Mouse (Mus musculus) gonadal fat pad, adult 2 months (tissue): ENCODE measurements around the gene Scaf1. TPM values are rescaled to one million over a fixed set of nuclear protein-coding genes. Genes with fewer than 3 reads are reported as not detected.

Experiments
- DNase-seq: peaks from one replicate; pipeline ENCODE4 v3.0.0-alpha.2; 2012; ENCODE audit warnings: low read depth
- polyA plus RNA-seq: library from polyadenylated mRNA; depleted of rRNA; stranded (reverse); fragments of >200 nt; gene quantifications from 2 replicates; pipeline ENCODE4 v1.2.3, GENCODE M21; 2012

Gene Scaf1
- polyA plus RNA-seq, 1 experiment, result 48.9 TPM

DNA sequence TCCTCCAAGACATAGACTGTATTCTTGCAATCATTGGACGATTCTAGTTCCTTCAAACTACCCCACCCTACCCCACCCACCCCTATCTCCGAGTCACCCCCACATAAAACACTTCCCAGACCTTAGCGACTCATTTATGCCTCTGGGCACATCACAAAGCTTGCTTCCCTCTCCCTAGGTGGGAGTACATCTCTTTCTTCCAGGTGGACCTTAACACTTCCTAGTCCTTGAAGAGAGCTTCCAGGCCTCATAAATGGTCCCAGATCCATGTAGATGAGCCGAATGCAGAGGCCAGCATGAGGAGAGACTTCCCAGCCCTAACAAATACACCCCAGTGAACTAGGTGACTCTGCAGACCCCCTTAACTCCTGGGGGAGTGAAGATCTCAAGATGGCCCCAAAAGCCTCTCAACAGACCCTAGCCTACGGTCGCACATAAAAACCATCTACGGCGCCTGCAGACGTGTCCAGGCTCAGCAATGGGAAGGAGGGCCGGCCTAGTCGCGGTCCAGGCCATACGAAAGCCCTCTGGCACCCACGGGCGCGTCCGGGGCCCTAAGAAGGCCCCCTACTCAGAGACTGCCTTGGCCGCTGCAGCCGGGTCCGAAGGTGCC is 713 bp downstream of the Scaf1 start:
- no peak for DNase-seq

DNA sequence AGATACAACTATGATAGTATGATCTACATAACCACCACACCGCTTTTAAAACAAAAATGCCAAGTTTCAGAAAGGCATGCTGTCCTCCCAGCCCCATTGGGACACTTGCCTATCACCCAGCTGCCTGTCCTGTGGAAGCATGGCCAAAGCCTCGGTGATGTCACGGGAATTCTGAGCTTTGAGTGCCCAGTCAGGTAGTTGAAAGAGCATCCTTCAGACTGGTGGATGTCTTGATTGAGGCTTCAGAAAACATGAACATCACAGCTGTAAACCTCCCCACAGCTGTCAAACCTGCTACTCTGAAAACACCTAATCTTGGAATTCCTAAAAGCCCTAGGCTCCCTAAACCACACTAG is 2.1 kb downstream of the Scaf1 start:
- no peak for DNase-seq

DNA sequence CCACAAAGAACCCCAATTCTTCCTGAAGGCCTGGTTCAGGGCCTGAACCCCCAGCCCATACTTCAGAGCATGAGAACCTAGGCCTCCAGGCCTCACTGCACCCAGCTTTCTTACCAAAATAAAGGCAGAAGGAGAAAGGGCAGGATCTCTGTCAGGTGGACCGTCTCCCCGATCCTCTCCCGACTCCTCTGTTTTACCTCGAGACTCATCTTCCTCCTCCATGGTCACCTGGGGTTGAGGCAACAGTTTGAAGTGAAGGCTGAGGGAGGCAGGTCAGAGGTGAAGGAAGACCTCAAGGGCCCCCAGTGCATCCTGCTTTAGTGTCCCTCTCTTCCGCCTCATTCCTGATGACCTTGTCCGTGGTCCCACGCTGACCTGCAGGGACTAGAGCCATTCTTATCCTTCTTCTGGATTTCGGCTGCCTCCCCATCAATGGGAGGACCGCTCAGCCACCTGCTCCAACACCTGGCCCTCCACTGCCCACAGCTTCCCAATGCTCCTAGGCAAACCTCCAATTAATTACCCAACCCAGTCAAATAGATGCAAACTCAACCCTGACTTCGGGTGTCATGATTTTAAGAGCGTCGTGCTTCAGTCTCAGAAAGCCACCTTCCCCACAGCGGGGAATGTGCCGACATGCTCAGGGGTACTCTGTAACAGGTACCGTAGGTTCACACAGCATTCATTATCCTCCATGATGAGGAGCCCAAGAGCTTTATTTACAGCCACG is 2.6 kb downstream of the Scaf1 start:
- DNase-seq, result no peak

DNA sequence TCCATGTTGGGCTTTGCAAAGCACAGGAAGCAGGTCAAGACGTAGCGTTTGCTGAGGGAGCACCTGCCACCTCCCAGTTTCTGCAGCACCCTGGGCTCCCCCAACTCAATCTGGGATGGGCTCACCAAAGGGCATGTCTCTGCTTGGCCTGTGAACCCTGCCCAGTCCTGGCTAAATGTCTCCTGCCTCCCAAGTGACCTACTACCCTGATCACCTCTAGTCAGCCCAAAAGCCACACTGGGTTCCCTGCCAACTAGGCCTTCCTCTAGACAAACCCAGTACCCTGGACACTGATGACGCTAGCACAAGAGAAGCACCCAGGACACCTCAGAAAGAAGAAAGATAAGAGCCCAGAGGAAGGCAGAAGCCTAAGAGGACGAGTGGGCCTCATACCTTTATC is 3.3 kb downstream of the Scaf1 start:
- DNase-seq, result no peak

DNA sequence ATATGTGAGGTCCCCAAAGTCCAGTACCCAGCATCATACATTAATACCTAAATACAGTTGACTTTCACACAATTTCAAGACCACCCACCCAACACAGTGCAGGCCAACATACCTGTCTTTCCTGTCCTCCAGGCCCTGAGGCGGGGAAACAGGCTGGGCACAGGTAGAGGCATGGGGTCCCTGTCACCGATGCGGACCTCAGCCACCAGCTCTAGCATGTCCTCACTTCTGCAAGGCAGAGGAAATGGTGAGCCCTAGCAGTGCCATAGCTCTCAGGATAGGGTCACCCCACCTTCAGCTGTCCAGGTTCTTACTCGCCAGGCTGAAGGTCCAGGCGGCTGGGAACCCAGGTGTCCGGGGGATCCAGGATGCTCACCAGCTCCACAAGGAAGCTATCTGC is 4.2 kb downstream of the Scaf1 start:
- no peak for DNase-seq

DNA sequence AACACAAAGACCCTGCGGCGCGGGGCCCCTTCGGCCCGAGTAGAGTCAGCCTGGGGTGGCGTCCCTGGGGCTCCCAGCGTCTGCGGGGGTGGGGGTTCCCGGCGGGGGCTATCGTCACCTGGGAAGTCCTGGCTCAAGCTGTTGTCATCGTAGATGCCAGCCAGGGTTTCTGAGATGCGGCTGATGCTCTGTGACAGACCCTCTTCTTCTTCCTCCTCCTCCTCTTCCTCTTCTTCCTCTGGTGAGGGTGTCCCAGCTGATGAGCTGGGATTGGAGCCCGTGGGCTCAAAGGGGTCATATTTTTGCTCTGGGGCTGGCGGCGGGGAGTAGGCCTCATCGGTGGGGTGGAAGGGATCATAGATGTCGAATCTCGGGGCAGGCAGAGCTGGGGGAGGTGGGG is 7.8 kb downstream of the Scaf1 start:
- DNase-seq, result no peak

DNA sequence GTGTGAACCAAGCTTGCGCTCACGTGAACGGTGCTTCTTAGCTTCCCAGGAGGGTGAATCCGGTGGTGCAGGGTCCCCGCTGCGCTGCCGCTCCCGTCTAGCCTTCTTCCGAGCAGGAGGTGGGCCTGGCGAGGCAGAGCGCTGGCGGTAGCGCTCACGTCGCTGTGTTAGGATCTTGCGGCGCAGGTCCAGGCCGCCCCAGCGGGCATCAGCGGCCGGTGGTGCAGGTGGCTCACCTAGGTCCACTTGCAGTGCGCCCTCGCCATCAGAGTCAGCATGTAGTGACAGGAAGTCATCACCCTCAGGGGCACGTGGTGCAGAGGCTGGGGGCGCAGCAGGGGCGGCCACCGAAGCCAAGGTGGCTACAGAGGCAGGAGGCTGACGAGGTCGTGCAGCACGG is 8.3 kb downstream of the Scaf1 start:
- DNase-seq, result no peak

DNA sequence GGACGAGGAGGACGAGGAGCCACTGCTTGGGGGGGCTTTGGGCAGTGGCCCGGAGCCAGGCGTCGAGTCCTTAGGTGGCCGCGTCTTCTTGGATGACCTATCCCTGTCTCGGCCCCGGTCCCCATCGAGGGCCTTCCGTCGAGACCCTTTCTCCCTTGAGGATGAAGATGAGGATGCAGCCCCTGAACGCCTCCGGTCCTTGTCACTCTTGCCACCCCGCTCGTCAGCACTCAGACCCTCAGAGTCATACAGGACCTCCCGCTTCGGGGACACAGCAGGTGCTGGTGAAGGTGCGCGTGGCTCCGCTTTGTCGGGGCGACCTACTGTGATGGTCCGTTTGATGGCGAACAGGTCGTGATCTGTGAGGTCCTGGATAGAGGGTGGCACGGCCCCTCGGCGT is 9.0 kb downstream of the Scaf1 start:
- no peak for DNase-seq

DNA sequence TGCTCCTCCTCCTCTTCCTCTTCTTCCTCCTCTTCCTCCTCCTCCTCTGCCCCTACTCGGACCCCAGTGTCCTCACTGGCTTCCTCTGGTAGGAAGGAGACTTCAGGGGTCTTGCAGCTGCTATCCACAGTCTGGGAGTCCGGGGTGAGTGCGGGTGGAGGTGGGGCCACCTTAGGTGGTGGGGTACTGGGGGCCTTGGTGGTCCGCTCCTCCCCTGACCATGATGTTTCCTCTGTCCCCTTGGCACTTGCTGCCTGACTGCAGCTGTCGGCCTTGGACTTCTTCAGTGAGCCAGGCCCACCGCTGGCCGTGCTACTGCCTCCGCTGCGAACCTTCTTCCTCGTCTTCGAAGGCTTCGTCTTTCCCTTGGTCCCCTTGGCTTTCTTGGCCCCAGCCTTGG is 9.7 kb downstream of the Scaf1 start:
- no peak for DNase-seq

DNA sequence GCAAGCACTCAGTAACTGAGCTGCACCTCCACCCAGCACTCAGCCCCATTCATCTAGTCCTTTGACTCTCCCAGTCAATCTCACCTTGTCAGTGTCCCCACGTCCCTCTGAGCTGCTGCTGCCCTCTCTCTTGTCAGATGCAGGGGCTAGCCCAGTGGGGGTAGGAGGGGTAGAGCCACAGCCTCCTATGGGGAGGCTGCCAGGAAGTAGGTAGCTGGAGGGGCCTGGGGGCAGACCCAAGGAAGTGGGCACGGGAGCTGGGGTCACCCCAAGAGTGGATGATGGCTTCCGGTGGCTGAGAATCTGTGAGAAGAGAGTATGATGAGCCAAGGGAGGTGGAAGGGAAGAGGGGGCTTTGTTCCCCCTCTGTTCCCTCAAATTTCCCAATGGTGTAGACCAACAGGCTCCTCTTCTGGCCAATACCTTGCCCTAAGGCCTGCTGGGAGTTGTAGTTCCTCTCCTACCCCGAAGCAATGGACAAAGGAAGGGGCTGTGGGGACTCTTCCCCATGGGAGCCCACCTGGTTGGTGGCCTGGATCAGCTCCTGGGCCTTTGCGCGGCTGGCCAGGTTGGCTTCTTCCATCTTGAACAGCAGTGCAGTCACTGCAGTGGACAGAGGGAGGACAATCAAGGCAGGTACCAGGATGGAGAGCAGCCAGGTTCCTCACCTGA is 10.7 kb downstream of the Scaf1 start:
- DNase-seq, result no peak

DNA sequence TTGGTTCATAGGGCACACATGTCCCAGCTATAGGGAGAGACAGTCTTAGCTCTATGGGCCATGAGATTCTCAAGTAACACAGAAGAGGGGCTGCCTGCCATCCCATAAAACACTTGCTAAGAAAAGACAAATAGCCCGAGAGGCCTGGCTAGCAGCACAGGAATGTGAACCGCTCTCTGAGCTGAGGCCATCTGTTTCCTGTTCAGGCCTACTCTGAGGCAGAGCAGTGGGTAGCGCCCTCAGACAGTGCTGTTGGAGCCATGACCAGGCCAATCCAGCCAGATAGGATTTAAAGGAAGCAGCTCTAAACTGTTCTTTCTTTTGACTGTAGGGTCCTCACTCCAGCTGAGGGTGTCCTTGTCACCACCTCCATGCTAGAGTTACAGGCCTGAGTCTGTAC is 11.6 kb downstream of the Scaf1 start:
- no peak for DNase-seq

DNA sequence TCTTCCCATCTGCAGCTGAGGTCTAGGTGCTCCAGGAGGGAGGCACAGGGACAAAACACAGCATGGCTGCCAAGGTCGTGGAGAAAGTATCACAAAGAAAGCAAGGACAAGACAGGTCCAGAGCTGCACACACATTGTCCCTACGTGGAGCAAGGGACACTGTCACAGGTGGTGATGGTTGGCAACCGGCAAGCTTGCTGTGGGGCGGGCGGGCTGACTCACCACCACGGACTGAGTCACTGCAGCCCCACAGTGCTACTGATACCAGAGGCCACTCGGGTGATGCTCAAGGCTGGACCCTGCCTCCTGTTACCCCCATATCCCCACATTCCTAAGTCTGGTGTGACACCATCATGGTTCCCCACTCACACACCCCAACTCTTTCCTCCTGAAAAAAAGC is 13.7 kb downstream of the Scaf1 start:
- DNase-seq, result no peak

DNA sequence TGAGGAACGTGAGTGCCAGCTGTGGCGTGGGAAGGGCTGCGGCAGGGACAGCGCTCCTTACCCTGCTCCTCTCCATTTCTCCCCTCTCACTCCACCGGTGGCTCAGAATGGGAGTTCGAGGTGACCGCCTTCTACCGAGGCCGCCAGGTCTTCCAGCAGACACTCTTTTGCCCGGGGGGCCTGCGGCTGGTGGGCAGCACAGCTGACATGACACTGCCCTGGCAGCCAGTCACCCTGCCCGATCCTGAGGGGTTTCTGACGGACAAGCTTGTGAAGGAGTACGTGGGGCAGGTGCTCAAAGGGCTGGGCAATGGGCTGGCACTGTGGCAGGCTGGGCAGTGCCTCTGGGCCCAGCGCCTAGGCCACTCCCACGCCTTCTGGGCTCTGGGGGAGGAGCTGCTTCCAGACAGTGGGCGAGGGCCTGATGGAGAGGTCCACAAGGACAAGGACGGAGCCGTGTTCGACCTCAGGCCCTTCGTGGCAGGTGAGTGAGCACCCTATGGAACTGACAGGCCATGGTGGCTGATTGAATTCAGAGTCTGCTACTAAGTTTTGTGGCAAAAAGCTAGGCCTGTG is 15.5 kb downstream of the Scaf1 start:
- DNase-seq, result no peak

DNA sequence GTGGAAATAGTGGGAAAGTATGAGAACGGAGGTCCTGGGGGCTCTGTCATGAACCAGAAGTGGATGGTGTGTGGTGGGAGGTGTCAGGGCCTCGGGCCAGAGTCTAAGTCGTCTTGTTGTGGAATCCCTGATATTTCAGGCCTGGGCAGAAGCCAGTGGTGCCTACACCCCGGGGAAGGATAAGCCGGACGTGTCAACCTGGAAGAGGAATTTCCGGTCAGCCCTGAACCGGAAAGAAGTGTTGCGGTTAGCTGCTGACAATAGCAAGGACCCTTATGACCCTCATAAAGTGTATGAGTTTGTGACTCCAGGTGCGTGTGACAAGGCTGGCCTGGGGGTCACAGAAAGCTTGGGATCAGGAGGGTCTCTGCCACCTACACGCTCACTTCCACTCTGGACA is 16.4 kb downstream of the Scaf1 start:
- DNase-seq, result no peak

DNA sequence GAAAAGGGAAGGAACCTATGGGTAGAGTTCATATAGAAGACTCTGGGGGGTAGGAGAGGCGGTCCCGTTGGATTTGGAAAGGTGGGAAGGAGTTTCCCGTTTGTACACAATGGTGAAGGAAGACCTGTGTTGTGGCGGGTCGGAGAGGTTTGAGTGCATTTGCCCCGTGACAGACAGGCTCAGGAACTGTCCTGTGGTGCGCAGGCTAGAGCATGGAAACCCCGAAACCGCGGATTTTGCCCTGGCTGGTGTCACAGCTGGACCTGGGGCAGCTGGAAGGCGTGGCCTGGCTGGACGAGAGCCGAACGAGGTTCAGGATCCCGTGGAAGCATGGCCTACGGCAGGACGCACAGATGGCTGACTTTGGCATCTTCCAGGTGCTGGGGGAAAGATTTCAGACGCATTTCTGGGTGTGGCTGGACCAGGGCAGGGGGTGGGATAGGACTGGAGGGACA is 17.6 kb downstream of the Scaf1 start, which contains the start of gene Bcl2l12:
Gene Bcl2l12 (minus strand): TSS at position 212 of the 455 bp plus-strand sequence.
- DNase-seq, result no peak

DNA sequence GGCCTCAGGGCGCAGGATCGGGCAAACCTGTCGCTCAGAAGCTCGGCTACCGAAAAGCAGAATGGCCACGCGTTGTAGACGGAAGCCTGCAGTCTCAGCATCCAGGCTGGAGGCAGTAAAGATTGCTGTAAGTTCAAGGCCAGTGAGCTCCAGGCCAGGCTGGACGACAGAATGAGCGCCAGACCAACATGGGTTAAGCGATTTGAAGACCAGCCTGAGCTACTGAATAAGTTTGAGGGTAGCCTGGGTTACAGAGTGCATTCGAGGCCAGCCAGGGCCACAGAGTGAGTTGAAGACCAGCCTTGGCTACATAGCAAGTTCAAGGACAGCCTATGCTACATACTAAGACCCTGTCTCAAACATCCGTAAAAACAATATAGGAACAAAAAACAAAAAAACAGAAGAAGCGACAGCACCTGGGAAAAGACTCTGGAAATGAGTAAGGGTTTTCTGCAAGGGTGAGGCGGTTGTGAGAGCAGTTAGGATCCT is 18.2 kb downstream of the Scaf1 start:
- DNase-seq, result no peak

DNA sequence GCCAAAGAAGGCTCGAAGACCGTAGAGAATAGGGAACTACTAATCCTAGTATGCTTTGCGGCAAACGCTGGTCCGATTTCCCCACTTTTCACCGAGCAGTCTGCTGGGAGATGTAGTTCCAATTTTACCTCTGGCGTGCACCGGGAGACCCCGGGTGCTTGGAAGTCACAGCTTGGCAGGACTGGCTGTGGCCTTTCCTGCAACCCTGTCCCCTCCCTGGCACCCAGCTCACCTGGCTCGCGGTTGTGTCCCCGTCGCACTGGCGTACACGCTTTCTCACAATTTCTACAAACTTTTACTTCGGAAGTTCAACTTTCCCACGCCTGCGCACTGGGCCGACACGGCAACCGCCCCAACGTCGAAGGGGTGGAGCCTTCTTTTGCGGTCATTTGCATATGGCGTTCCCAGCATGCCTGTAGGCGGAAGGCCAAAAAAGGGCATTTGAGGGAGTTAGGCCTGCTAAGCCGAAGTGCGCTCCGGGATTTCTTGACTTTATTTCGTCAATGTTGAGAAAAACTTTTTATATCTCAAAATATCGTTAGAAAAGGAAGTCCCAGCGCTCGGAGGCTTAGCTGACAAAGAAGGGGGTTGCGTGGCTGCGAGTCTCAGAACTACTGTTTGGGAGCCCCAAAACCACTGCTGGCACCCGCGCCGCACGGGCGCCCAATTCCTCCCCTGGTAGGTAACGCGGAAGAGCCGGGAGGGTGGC is 18.8 kb downstream of the Scaf1 start, which contains the start of gene Irf3:
Gene Irf3 (plus strand): TSS at position 418 of the 709 bp plus-strand sequence.
- peak; percentile 69 for DNase-seq

DNA sequence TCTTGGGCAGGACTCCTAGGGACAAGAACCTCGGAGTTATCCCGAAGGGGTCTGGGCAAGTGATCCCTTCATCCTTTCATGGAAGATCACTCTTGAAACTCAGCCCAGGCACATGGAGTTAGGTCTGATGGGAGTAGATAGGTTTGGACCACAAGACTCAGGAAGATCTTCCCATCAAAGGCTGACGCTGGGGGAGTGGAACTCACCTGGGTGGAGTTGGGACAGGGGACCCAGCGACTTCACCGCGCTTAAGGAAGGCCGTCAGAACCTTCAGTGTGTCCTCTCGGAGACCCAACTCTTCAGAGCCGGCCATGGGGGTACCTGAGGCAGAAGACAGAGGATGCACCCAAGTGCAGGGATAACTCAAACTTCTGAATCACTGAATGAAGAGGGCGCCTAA is 19.5 kb downstream of the Scaf1 start:
- DNase-seq, result no peak

DNA sequence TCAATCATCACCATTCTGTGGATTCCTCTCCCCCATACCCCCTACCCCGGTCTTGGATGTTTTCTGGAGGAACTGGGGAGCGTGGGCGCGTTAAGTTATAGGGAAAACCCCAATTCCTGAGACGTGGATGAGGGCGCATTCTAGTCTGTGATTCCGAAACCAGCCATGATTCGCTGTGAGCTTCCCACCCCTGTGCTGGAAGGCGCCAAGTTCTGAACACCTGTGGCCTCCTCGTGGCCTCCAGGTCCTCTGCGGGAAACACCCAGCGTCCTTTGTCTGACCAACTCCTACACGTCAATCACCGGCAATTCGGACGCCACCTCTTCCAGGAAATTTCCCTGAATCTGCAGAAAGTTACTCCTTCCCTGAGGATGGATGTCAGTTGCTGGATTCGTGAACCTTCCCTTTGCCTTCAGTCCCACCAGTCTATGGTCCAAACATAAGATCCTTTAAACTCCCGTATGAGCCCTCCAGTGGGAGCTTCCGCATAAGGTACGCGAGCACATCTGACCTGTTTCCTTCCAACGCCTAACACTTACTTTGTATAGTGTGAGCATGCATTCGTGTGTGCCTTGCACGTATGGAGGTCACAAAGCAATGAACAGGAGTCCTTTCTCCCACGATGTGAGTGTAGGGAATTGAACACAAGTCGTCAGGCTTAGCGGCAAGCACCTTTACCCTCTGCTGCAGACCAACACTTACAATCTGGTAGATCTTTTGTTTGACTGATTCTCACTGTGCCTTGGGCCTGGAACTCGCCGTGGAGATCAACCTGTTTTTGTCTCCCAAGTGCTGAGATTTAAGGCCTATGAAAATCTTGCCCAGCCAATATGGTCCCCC is 29.1 kb downstream of the Scaf1 start:
- DNase-seq, result no peak

DNA sequence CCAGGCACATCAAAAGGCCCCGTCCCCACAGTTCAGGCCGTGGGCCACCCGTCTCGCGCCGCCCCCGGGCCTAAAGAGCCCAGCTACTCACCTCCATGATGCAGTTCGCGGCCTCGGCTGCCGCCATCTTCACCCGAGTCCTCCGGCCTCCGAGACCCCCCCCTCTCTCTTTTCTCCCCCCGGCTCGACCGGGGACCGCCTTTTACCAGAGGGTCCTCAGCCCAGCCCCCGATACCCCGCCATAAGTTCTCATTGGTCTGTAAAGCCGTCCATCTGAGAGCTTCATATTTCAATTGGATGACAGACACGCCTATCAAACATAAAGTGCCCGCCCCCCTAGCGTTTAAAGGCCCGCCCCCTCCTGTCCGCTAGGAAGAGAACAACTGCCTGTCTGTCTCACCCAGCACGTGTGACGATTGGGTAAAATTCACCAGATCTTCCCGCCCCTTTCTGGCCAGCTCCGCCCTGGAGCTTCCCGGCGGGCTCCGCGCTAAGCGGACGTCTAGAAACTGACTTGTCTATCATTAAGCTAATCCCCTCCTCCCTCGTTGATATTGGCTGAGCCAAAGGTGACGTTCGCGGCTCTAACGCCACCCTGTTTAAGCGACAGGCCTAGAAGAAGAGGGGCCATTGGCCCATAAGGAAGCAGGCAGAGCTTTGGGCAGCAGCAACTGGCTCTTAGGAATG is 29.8 kb downstream of the Scaf1 start, which contains the start of gene Prmt1:
Gene Prmt1 (minus strand): TSS at position 377 of the 687 bp plus-strand sequence.
- peak; percentile 99 for DNase-seq
